Mouse (Mus musculus): ENCODE measurements around the gene Vmn1r104. TPM values are rescaled to one million over a fixed set of nuclear protein-coding genes. Genes with fewer than 3 reads are reported as not detected.

Vmn1r104 gene
- not detected for polyA plus RNA-seq (2014; fragmentation: Illumina TruSeq; extraction: RNeasy Lipid Tissue Mini Kit (QIAGEN cat#74804); ENCODE audit: low replicate concordance)

DNA sequence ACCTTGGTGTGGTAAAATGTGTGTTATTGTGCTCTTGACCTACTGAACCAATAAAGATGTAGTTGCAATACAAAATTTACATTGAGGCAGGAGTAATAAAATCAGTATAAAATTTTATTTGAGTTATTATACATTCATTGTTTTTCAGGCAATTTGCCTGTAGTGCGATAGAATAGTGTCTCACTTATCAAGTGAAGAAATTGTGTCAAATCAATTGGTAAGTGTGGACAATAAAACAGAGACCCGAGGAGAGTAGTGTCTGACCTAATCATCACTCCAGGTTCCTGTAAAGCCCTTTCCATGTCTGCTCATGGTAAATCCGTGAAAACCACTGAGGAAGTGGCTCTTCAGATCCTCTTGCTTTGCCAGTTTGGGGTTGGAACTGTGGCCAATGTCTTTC is at the start of gene Vmn1r104:
TSS of gene Vmn1r104 (plus strand) at position 301 of the 400 bp plus-strand sequence.

DNA sequence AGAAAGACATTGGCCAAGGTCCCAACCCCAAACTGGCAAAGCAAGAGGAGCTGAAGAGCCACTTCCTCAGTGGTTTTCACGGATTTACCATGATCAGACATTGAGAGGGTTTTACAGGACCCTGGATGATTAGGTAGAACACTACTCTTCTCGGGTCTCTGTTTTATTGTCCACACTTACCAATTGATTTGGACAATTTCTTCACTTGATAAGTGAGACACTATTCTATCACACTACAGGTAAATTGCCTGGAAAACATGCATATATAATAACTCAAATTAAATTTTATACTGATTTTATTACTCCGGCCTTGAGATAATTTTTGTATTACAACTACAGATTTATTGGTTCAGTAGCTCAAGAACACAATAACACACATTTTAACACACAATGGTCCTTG is 23.2 kb upstream of the Vmn1r104 start, which contains the start of gene Vmn1r103:
TSS of gene Vmn1r103 (minus strand) at position 101 of the 400 bp plus-strand sequence.

DNA sequence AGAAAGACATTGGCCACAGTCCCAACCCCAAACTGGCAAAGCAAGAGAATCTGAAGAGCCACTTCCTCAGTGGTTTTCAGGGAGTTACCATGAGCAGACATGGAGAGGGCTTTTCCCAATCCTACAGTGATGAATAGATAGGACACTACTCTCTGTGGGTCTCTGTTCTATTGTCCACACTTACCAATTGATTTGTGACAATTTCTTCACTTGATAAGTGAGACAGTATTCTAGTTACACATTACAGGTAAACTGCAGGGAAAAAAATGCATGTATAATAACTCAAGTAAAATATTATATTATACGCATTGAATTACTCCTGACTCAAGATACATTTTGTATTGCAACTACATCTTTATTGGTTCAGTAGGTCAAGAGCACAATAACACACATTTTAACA is 12.0 kb downstream of the Vmn1r104 start, which contains the start of gene Gm5726:
TSS of gene Gm5726 (minus strand) at position 101 of the 400 bp plus-strand sequence.

DNA sequence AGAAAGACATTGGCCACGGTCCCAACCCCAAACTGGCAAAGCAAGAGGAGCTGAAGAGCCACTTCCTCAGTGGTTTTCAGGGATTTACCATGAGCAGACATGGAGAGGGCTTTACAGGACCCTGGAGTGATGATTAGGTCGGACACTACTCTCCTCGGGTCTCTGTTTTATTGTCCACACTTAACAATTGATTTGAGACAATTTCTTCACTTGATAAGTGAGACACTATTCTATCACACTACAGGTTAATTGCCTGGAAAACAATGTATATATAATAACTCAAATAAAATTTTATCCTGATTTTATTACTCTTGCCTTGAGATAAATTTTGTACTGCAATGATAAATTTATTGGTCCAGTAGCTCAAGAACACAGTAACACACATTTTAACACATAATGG is 42.5 kb downstream of the Vmn1r104 start, which contains the start of gene Gm4141:
TSS of gene Gm4141 (minus strand) at position 101 of the 400 bp plus-strand sequence.

Other genes starting within 250 kb of the Vmn1r104 start
- not detected for gene Gm4133, start 199.8 kb upstream of the Vmn1r104 start, polyA plus RNA-seq (2014; fragmentation: Illumina TruSeq; extraction: RNeasy Lipid Tissue Mini Kit (QIAGEN cat#74804); ENCODE audit: low replicate concordance)
- gene Gm5728, start 158.4 kb upstream of the Vmn1r104 start, polyA plus RNA-seq (2014; fragmentation: Illumina TruSeq; extraction: RNeasy Lipid Tissue Mini Kit (QIAGEN cat#74804); ENCODE audit: low replicate concordance) = not detected
- gene Vmn1r100, start 115.9 kb upstream of the Vmn1r104 start, polyA plus RNA-seq (2014; fragmentation: Illumina TruSeq; extraction: RNeasy Lipid Tissue Mini Kit (QIAGEN cat#74804); ENCODE audit: low replicate concordance) = not detected
- not detected for gene Vmn1r101, start 91.2 kb upstream of the Vmn1r104 start, polyA plus RNA-seq (2014; fragmentation: Illumina TruSeq; extraction: RNeasy Lipid Tissue Mini Kit (QIAGEN cat#74804); ENCODE audit: low replicate concordance)
- gene Gm10670, start 58.9 kb upstream of the Vmn1r104 start, polyA plus RNA-seq (2014; fragmentation: Illumina TruSeq; extraction: RNeasy Lipid Tissue Mini Kit (QIAGEN cat#74804); ENCODE audit: low replicate concordance) = not detected
- gene Vmn1r103, start 23.3 kb upstream of the Vmn1r104 start, polyA plus RNA-seq (2014; fragmentation: Illumina TruSeq; extraction: RNeasy Lipid Tissue Mini Kit (QIAGEN cat#74804); ENCODE audit: low replicate concordance) = not detected
- not detected for gene Gm5726, start 11.9 kb downstream of the Vmn1r104 start, polyA plus RNA-seq (2014; fragmentation: Illumina TruSeq; extraction: RNeasy Lipid Tissue Mini Kit (QIAGEN cat#74804); ENCODE audit: low replicate concordance)
- not detected for gene Gm4141, start 42.4 kb downstream of the Vmn1r104 start, polyA plus RNA-seq (2014; fragmentation: Illumina TruSeq; extraction: RNeasy Lipid Tissue Mini Kit (QIAGEN cat#74804); ENCODE audit: low replicate concordance)
- gene Gm4513, start 65.2 kb downstream of the Vmn1r104 start, polyA plus RNA-seq (2014; fragmentation: Illumina TruSeq; extraction: RNeasy Lipid Tissue Mini Kit (QIAGEN cat#74804); ENCODE audit: low replicate concordance) = not detected
- gene Vmn1r107, start 135.1 kb downstream of the Vmn1r104 start, polyA plus RNA-seq (2014; fragmentation: Illumina TruSeq; extraction: RNeasy Lipid Tissue Mini Kit (QIAGEN cat#74804); ENCODE audit: low replicate concordance) = not detected
- gene Vmn1r111, start 169.4 kb downstream of the Vmn1r104 start, polyA plus RNA-seq (2014; fragmentation: Illumina TruSeq; extraction: RNeasy Lipid Tissue Mini Kit (QIAGEN cat#74804); ENCODE audit: low replicate concordance) = not detected
- not detected for gene Gm10668, start 196.8 kb downstream of the Vmn1r104 start, polyA plus RNA-seq (2014; fragmentation: Illumina TruSeq; extraction: RNeasy Lipid Tissue Mini Kit (QIAGEN cat#74804); ENCODE audit: low replicate concordance)
- gene Vmn1r112, start 237.3 kb downstream of the Vmn1r104 start, polyA plus RNA-seq (2014; fragmentation: Illumina TruSeq; extraction: RNeasy Lipid Tissue Mini Kit (QIAGEN cat#74804); ENCODE audit: low replicate concordance) = not detected

Measured in small intestine, adult 10 weeks (tissue).